Mouse (Mus musculus): ENCODE results near the gene Snx33.

Snx33 gene

DNA sequence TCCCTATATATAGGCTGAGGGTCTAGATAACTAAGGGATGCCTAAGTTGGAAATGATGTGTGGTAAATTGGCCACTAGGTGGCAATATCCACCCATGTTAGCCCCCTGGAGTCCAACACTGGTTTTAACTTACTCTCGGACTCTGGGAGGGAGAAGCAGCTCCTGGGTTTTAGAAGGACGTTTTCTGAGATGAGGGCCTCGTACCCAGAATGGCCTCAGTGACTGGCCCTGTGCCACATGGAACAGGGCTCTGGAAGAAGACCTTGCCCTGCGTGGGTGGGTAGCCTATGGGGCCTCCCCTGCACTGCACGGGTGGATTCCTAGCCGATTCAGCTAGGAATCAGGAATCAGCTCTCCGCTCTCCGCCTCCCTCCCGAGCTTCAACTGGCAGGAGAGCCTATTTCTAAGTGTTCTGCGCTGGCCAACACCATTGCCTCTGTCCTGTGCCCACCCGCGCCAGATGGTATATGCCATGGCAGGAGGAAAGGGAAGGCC, 36.6 kb downstream of the Snx33 start:
- DNase-seq (ENCODE audit: low spot score in 2 of 2): peak; percentile 45 to 53

DNA sequence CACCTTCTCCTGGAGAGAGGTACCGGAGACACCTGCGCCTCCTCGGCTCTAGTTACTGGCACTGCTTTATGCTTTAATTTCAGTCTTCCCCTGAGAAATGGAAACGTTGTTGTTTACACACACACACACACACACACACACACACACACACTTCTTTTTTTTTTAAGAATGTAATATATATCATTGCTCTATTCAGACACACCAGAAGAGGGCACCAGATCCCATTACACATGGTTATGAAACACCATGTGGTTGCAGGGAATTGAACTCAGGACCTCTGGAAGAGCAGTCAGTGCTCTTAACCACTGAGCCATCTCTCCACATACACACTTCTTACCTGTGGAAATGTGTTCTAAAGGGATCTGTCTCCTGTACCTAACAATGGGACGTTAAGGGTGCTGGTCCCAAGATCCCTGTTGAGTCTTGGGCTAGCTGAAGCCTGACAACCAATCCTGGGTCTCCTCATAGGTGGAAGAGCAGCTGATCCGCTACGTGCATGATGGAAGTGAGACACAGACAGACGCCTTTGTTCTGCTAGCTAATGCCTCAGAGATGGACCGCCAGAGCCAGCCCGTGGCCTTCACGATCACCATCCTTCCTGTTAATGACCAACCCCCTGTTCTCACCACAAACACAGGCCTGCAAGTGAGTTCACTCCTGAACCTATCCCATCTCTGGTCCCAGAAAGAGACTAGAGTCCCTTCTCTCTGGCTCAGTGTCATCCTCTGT, 37.5 kb downstream of the Snx33 start:
- DNase-seq (ENCODE audit: low spot score in 2 of 2): no peak

DNA sequence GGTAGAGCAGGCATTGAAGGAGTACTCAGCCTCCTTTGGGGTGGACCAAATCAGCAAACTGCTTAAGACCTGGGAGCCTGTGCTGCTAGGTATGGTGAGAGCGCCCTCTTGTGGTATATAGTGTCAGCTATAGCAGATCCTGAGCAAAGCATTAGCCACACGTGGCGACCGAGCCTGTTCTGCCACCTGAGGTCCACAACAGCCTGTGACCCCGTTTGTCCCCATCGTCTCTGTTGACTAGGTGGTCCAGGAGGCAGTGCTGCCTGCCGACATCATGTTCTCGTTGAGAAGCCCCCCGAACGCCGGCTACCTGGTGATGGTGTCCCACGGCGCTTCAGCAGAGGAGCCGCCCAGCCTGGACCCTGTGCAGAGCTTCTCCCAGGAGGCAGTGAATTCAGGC, 38.4 kb downstream of the Snx33 start:
- peak; percentile 59 to 62 for DNase-seq (ENCODE audit: low spot score in 2 of 2)

DNA sequence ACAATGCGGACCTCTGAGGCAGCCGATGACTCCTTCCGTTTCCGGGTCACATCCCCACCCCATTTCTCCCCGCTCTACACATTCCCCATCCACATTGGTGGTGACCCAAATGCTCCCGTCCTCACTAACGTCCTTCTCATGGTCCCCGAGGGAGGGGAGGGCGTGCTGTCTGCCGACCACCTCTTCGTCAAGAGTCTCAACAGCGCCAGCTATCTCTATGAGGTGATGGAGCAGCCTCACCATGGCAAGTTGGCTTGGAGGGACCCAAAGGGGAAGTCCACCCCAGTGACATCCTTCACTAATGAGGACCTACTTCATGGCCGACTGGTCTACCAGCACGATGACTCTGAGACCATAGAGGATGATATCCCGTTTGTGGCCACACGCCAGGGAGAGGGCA, 40.6 kb downstream of the Snx33 start:
- no peak for DNase-seq (ENCODE audit: low spot score in 2 of 2)

DNA sequence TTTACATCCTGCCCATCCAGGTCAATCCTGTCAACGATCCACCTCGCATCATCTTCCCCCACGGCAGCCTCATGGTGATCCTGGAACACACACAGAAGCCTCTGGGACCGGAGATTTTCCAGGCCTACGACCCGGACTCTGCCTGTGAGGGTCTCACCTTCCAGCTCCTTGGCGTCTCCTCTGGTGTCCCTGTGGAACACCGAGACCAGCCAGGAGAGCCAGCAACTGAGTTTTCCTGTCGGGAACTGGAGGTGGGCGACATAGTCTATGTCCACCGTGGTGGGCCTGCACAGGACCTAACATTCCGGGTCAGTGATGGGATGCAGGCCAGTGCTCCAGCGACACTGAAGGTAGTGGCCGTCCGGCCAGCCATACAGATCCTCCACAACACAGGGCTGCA, 41.6 kb downstream of the Snx33 start:
- DNase-seq (ENCODE audit: low spot score in 2 of 2): no peak

DNA sequence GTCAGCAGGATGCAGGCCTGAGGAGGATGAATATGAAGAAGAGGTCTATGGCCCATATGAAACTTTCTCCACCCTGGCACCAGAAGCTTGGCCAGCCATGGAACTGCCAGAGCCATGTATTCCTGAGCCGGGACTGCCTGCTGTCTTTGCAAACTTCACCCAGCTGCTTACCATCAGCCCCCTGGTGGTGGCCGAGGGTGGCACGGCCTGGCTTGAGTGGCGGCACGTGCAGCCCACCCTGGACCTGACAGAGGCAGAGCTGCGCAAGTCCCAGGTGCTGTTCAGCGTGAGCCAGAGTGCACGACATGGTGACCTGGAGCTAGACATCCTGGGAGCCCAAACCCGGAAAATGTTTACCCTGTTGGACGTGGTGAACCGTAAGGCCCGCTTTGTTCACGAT, 42.1 kb downstream of the Snx33 start:
- no peak for DNase-seq (ENCODE audit: low spot score in 2 of 2)

DNA sequence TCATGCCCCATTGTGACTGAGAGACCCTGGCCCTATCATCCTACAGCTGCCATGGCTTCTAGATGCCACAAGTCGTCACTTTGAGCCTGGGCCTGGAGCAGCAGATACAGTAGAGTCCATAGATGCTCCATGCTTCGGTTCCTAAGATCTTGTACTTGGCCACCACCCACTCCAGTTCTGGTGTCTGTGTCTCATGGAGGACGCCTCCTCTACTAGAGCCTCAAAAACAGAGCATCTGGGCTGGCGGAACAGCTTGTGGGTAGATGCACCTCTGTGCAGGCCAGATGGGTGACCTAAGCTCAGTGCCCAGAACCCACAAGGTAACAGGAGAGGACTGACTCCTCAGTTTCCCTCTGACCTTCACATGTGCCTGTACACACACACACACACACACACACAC, 43.8 kb downstream of the Snx33 start:
- DNase-seq (ENCODE audit: low spot score in 2 of 2): no peak

DNA sequence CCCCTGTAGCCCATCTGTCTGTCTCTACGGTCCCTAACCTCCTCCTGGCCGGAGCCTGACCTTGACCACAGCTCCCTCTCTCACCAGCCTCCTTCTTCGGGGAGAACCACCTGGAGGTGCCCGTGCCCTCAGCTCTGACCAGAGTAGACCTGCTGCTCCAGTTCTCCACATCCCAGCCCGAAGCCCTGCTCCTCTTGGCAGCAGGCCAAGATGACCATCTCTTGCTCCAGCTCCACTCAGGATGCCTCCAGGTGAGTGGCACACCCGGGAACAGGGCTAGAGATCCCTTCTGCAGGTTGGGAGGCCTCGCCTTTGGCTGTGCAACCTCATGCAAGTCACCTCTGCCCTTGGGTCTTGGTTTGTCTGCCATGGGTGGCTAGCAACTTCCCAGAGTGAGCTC, 44.7 kb downstream of the Snx33 start:
- no peak for DNase-seq (ENCODE audit: low spot score in 2 of 2)

DNA sequence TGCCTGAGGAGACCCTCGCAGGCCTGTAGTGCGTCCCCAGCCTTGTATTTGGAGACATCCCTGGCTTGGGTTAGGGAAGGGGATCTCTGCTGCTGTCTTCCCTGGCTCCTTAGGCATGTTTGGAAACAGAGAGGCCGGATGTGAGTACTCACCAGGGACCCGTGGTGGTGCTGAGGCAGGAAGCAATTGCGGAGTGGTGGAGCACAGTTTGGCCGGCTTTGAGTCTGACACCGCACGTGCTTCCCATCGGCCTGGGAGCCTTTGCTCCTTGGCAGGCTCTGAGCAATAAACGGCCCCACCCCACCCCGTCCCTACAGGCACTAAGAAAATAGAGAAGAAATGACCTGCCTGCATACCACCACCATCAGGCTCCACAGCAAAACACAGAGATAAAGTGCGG, 45.4 kb downstream of the Snx33 start:
- no peak for DNase-seq (ENCODE audit: low spot score in 2 of 2)

DNA sequence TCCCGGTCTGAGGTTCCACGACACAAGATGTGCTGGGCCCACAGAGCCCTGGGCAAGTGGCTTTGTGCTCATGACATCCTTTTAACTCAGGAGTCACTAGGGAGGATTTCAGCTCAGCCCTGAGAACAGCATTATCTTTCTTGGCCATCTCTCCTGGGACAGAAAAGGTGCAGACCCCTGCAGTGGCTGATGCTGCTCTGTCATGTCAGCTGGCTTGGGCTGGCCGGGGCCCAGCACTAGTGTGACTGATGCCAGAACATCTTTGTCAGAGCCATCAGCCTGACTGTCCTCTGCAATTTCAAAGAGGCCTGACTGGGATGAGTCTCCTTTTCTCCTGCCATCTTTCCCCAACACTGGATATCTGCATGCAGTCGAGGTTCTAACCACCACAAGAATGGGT, 45.9 kb downstream of the Snx33 start:
- no peak for DNase-seq (ENCODE audit: low spot score in 2 of 2)

DNA sequence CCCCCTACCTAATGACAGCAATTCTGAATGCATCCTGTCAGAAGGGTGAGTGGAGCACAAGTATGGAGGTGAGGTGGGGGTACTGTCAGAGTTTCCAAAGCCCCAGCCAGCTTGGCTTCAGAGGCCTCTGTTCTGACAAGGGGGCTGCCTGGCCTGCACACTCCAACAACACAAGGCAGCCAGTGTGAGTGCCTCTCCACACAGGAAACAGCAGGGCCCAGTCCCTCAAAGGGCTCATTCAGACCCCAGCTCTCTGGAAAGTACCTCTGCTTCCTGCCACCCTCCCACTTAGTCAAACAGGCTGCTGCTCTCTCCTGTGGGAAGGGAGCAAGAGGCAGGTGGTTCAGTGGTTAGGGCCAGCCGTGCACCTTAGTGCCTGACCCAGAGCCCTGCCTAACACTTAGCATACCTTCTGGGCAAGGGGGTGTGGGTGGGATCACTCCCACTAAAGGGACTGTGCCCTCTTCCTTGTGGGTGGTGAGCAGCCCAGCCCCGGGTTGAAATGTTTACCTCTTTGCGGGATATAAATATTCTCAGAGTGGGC, 46.6 kb downstream of the Snx33 start:
- no peak for DNase-seq (ENCODE audit: low spot score in 2 of 2)

DNA sequence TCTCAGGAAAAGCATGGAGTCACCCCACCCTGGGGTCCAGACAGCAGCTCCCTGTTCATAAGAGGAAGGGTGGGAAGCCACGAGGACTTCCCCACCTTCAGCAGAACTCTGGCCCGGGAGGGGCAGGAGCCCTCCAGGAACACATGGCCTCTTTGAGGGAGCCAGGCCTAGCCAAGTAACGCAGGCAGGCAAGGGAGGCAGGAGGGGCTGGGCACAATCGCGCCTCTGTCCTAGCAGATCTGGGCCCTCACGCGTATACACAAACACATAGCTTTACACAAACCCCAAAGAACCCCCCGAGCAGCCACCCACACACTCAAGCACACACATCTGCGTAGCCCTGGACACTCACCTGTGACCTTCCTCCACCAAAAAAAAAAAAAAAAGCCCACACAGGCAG, 47.4 kb downstream of the Snx33 start:
- no peak for DNase-seq (ENCODE audit: low spot score in 2 of 2)

DNA sequence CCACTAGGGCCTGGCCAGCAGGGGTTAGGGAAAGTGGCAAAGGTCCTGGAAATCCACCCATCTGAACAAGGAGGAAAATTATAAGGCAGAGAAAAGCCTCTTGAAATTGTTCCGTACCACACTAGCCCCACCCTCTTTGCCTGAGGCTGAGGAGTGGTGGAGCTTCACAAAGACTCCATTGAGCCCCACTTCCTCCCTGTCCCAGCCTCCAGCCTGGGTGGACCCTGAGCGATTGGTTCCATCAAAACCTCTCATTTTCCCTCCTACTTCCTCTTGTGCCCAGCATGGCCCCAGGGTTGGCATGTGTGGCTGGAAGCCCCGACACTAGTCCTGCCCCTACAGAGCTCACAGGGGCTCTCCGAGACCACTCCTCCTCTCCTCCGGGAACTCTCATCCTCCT, 50.9 kb downstream of the Snx33 start:
- no peak for DNase-seq (ENCODE audit: low spot score in 2 of 2)

DNA sequence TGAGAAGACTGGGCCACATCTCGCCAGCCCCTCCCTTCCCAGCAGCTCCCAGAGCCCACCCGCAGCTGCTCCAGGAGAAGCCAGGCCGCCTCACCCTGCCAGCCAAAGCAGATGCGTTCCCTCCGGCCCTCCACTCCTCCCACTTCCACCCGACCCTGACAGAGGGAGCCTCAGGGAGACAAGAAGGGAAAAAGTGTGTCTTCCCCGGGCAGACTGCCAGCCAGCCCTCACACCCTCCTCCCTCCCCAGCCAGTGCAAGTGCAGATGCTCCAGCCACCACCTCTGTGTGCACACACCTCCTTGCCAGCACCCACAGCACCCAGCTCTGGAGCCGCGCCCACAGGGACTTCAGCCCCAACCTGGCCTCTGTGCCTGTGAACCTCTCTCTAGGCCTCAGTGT, 51.4 kb downstream of the Snx33 start:
- DNase-seq (ENCODE audit: low spot score in 2 of 2): no peak

DNA sequence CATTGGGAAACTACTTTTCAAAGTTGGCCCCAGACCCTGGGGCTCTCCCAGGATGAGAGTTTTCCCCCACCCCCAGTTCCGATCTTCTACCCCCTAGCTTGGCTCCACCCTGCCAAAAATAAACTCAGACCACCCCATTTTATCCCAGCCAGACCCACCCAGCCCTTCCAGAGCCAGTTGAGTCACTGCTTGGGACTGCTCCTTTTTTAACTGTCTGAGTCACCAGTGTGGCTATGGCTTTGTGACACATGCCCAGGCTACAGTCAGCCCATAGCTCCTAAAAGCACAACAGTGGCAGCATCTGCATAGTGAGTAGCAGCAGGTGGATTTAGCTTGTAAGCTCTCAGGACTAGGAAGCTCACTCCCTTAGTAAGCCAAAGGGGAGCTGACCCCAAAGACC, 55.1 kb downstream of the Snx33 start:
- no peak for DNase-seq (ENCODE audit: low spot score in 2 of 2)

DNA sequence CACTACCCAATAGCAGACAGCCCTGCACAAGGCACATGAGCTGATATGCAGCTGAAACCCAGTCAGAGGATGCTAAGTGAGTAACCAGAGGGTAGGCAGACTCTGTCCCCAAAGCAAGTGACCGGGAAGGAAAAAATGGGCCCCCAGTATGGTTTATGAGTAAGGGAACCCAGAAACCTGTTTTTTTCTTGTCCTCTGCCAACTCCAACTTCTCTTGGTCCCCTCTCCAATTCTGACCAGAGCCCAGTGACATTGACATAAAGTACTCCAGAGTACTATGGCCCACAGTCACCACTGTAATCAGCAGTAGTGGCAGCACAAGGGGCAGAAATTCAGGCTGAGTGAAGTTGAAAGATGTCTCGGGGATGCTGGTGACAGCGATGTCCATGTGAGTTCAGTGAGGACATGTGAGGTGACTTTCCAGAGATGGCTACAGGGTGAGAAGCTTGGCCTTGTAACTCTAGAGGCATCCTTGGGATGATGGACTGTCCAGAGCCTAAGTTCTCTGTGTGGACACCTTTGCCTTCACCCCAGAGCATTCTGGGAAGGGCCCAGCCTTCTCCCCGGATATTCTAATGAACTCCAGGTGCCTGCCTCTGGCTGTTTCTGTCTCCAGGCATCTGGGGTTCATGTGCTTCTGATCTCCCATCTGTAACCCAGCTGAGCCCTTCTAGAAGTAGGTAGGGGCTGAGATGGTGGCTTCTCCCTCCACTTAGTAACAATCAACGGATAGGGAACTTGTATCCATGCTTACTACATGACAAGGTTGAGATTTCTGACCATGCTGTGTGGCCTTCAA, 55.9 kb downstream of the Snx33 start:
- DNase-seq (ENCODE audit: low spot score in 2 of 2): no peak

DNA sequence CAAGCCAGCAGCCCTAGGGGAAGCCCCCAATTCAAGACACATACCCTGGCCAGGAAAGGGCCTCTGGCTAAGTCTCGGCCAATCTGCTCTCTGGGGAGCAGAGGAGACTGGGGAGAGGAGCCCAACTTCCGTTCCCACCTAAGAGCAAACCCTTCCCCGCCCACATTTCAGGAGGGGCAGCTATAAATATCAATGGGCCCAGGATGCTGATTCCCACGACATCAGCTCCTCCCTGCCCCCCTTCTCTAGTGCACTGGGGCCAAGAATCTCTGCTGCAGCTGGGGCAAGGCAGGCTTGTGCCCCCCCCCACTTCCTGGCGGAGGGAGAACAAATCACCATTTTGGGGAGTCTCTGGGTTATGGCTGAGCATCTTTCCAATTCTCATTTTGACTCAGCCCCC, 57.0 kb downstream of the Snx33 start:
- DNase-seq (ENCODE audit: low spot score in 2 of 2): no peak

DNA sequence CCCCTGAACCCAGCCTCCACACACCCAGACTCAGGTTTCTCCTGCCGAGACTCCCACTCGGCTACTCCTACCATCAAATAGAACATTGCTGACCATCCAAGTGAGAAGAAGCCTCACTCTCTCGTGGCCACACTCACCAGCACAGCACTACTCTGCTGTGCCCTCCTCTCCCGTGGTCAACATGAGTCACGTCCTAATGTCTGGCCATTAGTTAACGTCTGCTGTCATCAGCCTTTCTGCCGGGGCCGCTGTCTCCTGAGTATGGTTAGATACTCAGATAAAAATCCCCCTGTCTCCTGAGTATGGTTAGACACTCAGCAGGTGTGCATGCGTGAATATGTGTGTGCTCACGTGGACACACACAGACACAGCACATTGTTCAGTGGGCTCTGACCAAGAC, 57.4 kb downstream of the Snx33 start:
- DNase-seq (ENCODE audit: low spot score in 2 of 2): no peak

DNA sequence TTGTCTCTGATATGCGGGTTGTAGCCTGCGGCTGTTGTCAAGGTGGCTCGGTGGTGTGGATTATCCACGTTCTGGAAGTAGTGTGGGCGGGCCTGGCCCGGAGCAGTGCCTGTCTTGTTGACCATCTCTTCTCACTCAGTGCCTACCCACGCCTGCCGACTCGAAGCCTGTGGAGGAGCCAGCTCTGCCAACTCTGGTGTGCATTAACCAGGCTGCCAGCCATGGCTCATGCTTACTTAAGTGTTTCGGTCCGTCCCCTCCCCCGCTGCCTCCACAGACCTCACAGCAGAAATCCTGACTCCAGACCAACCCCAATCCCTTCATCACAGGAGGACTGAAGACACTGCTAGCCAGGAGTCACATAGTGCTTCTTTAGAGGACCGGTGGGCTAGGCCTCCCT, 58.6 kb downstream of the Snx33 start:
- DNase-seq (ENCODE audit: low spot score in 2 of 2): no peak

DNA sequence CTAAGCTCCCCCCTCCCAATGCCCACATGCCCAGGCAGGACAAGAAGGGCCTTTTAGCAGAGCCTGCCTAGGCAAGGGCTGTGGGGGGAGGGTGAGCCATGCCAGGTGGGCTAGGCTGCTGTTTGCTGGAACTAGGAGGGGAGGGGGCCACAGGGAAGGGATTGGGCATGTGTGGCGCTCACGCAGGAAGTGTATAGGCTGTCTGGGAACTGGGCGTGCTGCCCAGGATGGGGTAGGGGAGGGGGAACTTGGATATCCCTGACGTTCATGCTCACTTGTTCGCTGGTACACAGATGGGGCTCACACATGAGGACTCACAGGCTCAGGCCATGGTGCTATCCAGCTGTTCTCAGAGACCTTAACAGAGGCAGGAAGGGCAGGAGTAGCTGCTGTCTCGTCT, 59.9 kb downstream of the Snx33 start:
- no peak for DNase-seq (ENCODE audit: low spot score in 2 of 2)

Measured in urinary bladder, adult 18-20 months (tissue).